Mouse (Mus musculus) layer of hippocampus, postnatal 10 days (tissue): ENCODE measurements around the gene Asic1. TPM values are rescaled to one million over a fixed set of nuclear protein-coding genes. Genes with fewer than 3 reads are reported as not detected.

Experiments
- DNase-seq, 2 experiments: peaks; one replicate each; pipeline ENCODE4 v3.0.0; 2021; ENCODE audit warnings: low spot score in 2 of 2
- total RNA-seq, 2 experiments: library from RNA; stranded (reverse); gene quantifications; 2 replicates each; pipeline ENCODE4 v1.2.3; 2021

Gene Asic1
- total RNA-seq, 2 experiments from 2014 or later = 50.7 to 54.6 TPM

DNA sequence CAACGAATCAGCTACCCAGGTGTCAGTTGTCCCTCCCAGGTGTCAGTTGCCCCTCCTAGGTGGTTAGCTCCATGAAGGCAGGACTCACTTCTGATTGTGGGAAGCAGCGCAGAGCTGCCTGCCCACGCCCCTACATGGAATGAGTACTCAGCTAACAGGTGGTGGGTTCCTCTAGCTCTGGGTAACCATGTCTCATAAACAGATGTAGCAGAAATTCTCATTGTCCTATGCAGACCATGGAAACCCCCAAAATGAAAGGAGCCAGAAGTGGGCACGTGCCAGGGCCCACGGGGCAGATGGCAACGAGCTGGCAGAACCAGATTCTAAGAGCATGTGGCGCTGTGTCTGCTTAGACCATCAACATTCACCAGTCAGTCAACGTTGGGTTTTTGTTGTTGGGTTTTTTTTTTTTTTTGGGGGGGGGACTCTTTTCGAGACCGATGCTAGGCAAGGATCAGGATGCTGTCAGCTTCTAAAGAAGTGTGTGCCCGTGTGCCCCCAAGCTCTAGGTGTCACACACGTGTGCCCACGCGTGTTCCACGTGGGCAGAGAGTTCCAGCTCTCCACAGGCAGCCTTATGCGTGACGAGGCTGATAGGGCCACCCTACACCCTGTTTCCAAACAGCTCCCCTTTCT, 6.1 kb upstream of the Asic1 start:
- DNase-seq = peak; percentile 74 to 78

DNA sequence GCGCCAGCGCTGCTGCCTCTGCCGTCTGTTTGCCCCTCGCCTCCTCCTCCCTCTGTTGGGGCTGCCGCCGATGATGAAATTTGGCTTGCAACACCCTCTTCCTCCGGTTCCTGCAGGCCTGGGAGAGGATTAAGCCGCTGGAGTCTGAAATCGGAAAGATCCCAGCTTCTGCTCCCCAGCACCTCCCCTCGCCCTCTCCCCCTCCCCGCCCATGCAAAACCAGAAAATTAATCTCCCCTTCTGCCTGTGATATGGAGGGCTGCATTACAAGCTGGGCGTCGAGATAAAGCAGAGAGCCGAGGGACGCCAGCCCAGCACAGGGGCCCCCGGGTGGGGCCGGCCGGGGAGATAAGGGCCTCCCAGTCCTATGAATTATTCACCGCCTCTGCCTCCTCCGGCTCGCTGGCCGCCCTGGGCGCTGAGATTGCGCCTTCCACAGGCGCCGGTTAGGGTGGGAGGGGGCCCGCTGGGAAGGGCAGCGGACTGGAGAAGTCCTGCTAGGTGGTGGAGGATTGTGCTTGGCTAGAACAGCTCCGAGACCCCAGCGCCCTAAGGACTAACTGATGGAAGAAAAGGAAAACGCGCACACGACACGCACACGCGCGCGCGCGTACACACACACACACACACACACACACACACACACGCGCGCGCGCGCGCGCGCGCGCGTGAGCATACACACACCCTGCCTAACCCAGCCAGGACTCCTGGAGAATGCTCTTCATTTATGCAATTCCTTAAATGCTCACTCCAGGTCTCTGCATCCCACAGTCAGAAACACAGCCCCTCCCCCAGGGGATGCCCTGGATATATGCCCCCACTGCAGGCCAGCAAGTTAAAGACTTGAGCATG, 5.3 kb upstream of the Asic1 start:
- peak; percentile 70 to 74 for DNase-seq

DNA sequence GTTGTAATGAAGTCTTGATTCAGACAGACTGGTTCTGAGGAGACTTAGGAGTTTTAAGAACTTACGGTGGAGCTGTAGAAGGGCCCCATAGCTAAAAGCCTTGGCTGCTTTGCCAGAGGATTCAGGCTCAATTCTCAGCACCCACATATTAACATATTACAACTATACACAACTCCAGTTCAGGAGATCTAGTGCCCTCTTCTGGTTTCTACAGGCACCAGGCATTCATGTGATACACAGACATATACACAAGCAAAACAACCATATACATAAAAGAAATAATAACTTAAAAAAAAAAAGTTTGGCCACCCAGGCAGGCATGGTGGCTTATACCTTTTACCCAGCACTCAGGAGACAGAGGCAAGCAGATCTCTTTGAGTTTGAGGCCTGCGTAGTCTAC, 2.6 kb upstream of the Asic1 start:
- DNase-seq = no peak

DNA sequence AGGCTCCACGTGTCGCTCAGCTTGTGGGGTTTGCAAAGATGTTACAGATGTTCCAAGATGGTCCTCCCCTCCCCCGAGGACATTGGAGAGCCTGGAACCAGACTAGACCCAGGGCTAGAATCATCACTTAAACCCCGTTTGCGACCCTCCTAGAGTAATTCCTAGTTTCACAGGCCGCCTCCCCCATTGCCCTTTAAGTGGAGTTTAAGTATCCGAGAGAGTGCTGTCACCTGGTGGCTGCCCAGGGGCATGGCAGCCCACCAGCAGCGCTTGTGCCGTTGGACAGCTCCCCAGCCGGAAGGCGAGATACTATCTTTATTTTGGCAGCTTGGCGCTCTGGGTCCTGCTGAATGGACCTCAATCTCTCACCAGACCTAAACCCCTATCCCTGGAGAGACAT, 1.3 kb upstream of the Asic1 start:
- DNase-seq = peak; percentile 84 to 89

DNA sequence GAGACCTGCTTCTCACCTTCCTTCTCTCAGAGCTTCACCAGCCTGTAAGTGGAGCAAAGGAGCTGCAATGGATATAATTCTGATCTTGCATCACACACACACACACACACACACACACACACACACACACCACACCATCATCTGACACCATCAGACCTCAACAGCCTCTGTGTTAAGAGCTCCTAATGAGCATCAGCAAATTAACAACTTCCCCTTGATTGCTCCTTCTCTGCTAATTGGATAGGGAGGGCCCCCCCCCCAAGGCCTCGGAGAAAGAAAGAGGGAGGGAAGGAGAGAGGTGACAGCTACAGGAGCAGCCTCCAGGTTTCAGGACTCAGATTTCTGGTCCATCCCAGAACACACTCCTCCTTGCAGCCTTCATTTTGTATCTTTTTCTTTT, 776 bp upstream of the Asic1 start:
- DNase-seq = no peak

DNA sequence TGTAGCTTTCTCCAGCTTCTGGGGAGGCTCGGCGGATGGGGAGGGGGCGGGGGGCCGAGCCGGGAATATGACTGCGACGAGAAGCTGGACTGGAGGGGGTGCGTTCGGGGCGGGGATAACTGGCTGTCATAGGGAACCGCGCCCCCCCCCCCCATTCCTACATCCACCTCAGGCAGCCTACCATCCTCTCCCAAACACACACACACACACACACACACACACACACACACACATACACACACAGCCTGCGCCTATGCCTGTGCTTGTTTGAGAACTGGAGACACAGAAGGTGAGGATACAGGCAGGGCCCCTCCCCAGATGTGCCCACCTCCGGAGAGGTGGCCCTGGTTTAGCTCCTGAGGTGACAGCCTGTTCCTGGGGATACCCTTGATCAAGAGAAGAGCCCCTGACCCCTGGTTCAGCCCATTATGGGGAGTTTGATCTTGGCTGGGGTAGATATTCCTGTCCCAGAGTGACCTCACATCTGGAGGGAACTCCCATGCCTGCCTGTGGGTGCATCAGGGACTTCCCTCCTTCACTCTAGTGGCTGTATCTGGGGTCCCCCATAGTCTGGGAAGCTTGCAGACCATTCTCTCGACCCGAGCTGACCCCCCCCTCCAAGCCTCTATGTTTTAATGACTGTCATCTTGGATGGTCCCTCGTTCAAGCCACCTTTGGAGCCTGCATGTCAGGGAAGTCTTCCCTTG, 949 bp downstream of the Asic1 start:
- DNase-seq = no peak

DNA sequence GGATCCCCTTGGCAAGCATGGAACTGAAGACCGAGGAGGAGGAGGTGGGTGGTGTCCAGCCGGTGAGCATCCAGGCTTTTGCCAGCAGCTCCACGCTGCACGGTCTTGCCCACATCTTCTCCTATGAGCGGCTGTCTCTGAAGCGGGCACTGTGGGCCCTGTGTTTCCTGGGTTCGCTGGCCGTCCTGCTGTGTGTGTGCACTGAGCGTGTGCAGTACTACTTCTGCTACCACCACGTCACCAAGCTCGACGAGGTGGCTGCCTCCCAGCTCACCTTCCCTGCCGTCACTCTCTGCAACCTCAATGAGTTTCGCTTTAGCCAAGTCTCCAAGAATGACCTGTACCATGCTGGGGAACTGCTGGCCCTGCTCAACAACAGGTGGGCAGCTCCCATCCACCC, 1.6 kb downstream of the Asic1 start:
- DNase-seq = no peak

DNA sequence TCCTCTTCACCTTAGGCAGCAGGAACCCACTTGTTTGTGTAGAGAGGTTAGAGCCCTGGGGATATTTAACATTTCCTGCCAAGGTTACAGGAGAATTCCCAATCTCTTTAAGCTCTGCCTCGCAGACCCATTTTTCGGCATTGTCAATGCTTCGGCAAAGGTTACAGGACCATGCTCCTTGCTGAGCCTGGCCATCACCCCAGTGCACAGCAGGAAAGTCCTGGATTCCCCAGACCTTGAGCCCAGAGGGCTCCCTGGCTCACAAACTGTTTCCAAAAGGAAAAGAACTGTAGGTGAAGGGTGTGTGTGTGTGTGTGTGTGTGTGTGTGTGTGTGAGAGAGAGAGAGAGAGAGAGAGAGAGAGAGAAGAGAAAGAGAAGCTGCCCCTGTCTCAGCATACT, 4.7 kb downstream of the Asic1 start:
- no peak for DNase-seq

DNA sequence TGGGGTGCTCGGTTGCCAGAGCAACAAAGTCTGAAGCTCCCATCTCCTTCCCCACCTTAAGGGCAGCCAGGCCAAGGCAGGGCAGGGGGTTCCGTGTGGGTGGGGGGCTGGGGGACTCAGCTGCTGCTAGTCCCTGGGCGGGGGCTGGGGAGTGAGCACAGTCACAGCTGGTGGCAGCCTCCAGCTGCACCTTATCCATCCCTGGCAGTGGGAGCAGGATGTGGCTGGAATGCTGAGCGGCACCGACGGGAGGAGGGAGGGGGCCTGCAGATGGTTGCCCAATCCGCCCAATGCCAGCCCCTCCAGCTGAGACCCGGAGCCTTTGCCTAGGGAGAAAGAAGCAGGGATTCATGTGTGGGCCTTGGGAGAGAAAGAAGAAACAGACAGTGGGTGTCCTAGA, 6.9 kb downstream of the Asic1 start:
- peak; percentile 56 to 66 for DNase-seq

DNA sequence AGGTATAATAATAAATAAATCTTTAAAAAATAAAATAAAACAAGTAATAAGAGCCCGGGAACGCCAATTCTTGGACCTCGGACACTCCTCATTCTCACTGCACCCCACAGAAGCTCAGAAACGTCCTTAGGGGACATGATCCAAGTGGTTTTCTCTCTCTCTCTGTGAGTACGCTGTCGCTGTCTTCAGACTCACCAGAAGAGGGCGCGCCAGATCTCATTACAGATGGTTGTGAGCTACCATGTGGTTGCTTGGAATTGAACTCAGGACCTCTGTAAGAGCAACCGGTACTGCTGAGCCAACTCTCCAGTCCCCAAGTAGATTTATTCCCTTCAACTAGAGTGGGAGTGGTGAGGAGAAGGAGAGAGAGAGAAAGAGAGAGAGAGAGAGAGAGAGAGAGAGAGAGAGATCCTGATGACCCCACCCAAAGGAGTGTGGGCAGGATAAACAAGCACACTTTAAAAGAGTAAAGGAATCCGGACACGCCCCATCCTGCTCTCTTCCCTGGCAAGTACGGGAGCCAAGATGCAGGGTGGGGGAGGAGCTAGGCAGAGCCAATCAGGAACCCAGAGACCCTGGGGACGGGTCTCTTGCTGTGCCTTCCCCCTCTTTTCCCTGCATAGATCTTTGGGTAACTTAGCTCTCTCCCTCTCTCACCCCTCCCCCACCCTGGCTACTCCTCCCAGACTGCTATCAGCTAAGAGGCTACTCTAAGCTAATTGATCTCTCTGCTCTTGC, 8.1 kb downstream of the Asic1 start:
- DNase-seq = peak; percentile 47 to 59

DNA sequence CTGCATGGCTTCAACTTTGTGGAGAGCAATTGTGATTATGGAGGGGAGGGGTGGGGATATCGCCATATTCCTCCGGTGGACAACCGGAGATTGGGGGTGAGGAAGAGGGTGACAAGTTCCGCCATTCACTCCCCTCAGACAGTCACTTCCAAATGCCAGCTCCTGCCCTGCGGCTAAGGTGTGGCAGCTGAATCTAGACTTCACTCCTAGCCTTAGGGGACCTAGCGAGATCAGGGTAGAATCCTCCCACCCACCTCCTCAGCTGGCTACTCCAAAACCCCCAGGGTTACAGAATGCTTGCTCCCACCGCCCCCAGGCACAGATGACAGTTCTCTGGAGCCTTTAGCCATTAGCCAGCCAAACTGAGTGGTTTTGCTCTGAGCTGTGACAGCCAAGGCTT, 8.8 kb downstream of the Asic1 start:
- no peak for DNase-seq

DNA sequence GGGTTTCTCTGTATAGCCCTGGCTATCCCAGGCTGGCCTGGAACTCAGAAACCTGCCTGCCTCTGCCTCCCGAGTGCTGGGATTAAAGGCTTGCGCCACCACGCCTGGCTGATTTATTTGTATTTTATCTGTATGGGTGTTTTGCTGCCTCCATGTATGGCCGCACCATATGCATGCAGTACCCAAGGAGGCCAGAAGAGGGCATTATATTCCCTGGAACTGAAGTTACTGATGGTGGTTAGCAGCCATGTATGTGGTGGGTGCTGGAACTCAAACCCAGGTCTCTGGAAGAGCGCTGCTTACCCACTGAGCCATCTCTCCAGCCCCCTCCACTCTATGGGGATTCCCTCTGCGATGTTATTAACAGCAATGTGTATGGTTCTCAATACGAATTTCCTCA, 12.7 kb downstream of the Asic1 start:
- DNase-seq = no peak

DNA sequence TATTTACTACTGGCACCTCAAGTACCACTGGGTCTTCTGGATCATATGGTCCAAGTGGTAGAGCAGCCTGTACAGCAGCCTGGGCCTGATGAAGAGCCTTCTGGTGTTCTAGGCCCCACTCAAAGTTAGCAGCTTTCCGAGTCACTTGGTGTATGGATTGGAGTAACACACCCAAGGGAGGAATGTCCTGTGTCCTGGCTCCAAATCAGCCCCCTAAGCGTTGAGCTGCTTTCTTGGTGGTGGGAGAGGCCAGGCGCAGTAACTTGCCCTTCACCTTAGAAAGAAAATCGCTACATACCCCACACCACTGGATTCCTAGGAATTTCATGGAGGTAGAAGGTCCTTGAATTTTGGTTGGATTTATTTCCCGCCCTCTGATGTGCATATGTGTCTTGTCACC, 14.0 kb downstream of the Asic1 start:
- no peak for DNase-seq

DNA sequence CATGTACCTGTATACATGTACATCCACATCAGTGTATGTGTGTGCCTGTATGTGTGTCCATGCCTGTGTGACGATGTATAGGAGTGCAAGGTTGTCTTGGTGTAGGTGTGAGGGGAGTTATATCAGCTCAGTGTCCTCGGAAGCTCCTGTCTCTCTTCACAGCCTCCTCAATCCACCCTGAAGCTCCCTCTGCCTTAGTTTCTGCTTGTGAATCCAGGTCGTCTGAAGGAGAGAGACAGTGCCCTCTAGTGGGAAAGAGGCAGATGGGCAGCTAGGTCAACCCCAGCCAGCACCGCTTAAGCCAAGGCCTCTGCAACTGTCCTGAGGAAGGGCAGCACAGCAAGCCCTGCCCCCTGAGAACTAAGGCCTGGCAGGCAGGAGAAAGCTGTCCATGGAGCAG, 18.5 kb downstream of the Asic1 start:
- DNase-seq = peak in 1 of 2 experiments; percentile 66

DNA sequence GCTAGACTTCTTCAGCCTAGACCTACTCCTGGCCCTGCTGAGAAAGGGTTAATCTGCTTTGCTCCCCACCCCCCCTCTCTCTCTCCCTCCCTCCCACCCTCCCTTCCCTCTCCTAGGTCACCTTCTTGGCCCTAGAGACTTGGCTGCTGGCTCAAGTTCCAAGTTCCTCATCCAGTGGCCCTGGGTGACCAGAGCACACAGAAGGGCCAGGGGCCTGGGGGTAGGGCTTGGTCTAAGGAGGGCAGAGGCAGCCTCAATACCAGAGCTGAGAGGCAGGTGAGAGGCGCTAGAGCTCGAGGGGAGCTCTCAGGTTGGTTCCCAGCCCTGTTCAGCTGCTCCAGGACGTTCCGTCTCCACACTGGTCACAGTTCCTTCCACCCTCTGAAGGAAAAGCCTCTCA, 20.8 kb downstream of the Asic1 start:
- no peak for DNase-seq

DNA sequence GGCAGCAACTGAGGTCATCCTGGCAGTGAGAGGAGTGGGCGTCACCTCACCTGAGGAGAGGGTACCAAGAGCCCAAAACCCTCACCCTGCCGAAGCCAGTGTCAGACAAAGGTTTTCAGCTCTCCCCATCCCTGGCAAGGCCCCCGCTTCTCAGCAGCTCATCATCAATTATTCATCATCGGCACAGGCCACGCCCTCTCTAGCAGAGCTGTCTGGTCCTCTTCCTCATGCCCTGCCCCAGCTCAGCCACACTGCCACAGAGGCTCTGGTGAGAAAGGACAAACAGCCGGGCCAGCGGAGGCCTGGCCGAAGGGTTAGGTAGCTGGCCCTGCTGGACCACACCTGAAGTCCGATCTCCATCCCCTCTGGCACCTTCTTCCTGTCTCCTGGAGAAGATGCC, 21.8 kb downstream of the Asic1 start:
- no peak for DNase-seq

DNA sequence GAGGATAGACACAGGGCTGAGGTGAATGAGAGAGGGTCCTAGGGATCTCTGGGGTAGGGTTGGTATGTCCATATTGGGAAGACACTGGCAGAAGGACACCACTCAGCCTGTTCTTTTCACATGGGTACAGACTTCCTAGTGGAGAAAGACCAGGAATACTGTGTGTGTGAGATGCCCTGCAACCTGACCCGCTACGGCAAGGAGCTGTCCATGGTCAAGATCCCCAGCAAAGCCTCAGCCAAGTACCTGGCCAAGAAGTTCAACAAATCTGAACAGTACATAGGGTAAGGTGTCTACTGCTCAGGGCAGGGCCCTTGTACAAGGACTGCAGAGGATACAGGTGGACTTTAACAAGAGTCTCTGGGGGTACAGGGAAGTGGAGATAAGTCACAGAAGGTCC, 27.1 kb downstream of the Asic1 start:
- DNase-seq = no peak

DNA sequence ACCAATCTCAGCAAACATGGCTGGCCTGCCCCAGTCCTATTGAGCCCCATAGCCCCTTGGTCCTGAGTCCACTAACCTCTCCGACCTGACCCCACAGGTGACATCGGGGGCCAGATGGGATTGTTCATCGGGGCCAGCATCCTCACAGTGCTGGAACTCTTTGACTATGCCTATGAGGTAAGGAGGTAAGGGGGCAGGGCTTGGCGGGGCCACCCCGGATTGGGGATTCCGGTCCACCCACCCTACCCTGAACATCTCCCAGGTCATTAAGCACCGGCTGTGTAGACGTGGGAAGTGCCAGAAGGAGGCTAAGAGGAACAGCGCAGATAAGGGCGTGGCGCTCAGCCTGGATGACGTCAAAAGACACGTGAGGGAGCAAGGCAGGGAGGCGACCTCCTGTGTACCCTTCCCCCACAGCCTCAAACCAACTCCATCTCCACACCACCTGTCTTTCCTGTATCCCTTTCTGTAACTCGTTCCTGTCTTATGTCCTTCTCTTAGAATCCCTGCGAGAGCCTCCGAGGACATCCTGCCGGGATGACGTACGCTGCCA, 28.4 kb downstream of the Asic1 start:
- DNase-seq = no peak

DNA sequence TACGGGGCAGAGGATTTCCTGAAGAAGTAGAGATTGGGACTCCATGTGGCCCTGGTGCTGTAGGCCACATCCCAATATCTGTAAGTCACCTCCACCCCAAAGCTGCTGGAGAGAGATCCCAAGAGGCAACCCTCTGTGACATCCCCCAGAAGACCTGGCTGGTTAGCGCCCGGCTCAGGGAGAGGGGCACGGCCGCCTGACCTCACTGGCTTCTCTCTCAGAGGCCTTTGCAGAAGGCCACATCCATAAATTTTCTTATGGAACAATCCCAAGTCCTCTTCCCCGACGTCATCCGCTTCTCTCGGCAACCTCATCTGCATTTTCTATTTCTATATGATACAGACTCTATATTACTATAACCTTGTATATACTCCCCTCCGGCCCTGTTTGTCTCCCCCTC, 29.5 kb downstream of the Asic1 start:
- DNase-seq = no peak

DNA sequence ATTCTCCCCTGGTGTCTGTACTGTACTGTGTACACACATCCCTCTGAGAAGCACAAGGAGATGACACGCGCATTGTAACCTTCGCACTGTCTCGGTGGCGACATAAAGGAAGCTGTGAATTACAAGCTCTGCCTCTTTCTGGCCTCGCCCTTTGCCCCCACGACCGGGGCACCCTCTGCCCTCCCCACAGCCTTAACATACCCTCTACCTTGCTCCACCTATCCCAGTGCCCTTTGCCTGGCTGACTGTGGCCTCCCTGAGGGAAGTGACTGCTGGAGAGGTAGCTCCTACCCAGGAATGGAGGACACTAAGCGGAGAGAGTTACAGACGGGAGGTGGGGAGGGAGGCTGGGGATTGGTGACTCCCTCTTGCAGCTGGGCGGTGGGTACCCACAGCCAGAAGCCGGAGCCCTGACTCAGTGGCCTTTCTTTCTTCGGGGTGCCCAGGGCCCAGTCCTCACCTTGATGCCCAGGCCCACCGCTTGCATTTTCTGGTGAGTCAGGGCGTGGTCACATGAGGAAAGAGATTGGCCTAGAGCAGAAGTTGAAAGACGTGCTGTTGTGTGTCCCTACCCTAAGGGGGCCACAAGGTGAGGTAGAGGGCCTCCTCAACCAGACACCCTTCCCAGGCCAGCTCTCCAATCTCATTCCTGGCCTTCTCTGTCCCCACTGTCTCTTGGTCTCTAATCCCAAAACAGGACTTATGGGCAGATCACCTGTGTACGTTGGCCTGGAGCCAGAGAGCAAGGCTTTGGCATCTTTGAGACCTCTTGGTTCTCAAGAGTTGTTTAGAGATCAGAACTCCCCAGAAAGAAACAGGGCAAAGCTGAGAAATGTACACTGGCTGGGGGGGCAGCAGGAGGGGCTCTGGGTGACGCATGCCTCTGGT, 30.3 kb downstream of the Asic1 start:
- no peak for DNase-seq
